Mouse (Mus musculus) liver, embryonic 14.5 days (tissue): Measurements from ENCODE around the gene Rsf1. TPM values are rescaled to one million over a fixed set of nuclear protein-coding genes. Genes with fewer than 3 reads are reported as not detected.

Source experiments
- ATAC-seq: fragments of 200-750 bp; cut with Nextera tagmentation; 2 replicates; pipeline ENCODE4 v1.8.0; 2017; ENCODE audit warnings: moderate number of reproducible peaks, mild to moderate bottlenecking, moderate library complexity; ENCODE audit not compliant: insufficient read depth
- DNase-seq, 3 experiments: peaks; one replicate each; pipeline ENCODE4 v3.0.0-alpha.2; 2012 to 2013; ENCODE audit warnings: low read depth in 3 of 3, low spot score in 3 of 3
- H3K27ac ChIP-seq: fragments of 300-500 bp; sonication (generic); 2 replicates; pipeline ENCODE4 v1.5.1; 2014; ENCODE audit warnings: moderate library complexity, mild to moderate bottlenecking, control low read depth, inconsistent platforms
- H3K27me3 ChIP-seq: fragments of 300-500 bp; sonication (generic); 2 replicates; pipeline ENCODE4 v1.6.1; 2014; ENCODE audit warnings: mild to moderate bottlenecking, low read length, moderate library complexity; ENCODE audit not compliant: control insufficient read depth, insufficient read depth
- H3K36me3 ChIP-seq: fragments of 300-500 bp; sonication (generic); replicated peaks from 2 replicates; pipeline ENCODE4 v1.6.1; 2014; ENCODE audit warnings: low read depth; ENCODE audit not compliant: control insufficient read depth, insufficient read depth
- H3K4me1 ChIP-seq, 2 experiments: fragments of 200-500 bp in 1 of 2; fragments of 300-500 bp in 1 of 2; sonication (generic) in 1 of 2; replicated peaks; 2 replicates each; pipeline ENCODE4 v1.6.1; 2012 to 2014; ENCODE audit warnings: antibody characterized with exemption in 1 of 2, inconsistent platforms in 1 of 2, low read length in 1 of 2; ENCODE audit not compliant: control insufficient read depth in 2 of 2, insufficient read depth in 2 of 2
- H3K4me2 ChIP-seq: fragments of 300-500 bp; sonication (generic); 2 replicates; pipeline ENCODE4 v1.6.1; 2014; ENCODE audit warnings: low read depth, mild to moderate bottlenecking, control low read depth, moderate library complexity
- H3K4me3 ChIP-seq, 2 experiments: fragments of 200-500 bp in 1 of 2; fragments of 300-500 bp in 1 of 2; sonication (generic) in 1 of 2; 2 replicates each; pipeline ENCODE4 v1.5.1; 2012 to 2014; ENCODE audit warnings: low read depth in 2 of 2, low read length in 2 of 2, mild to moderate bottlenecking in 2 of 2, control low read depth in 1 of 2, inconsistent platforms in 1 of 2, moderate library complexity in 1 of 2; ENCODE audit not compliant: insufficient read depth in 1 of 2
- H3K9ac ChIP-seq: fragments of 300-500 bp; sonication (generic); replicated peaks from 2 replicates; pipeline ENCODE4 v1.6.1; 2014; ENCODE audit warnings: mild to moderate bottlenecking, control low read depth, moderate library complexity
- H3K9me3 ChIP-seq: fragments of 300-500 bp; sonication (generic); 2 replicates; pipeline ENCODE4 v1.6.1; 2016; ENCODE audit warnings: low read length, mixed read lengths; ENCODE audit not compliant: control insufficient read depth
- CTCF ChIP-seq: IDR thresholded peaks from 2 replicates; pipeline ENCODE4 v1.5.1; 2016; ENCODE audit warnings: antibody characterized with exemption, low read depth, control low read depth
- EP300 ChIP-seq: IDR thresholded peaks from 2 replicates; pipeline ENCODE4 v1.6.1; 2016; ENCODE audit warnings: antibody characterized with exemption, low read depth
- WGBS: fragments of 180-500 bp; shearing (Covaris S2); extraction: QIAGEN DNeasy Blood & Tissue Kit; methylation state at CpG from one replicate; pipeline ENCODE4 v1.1.7; 2014; ENCODE audit not compliant: insufficient replicate concordance; 5-methylcytosine and 5-hydroxymethylcytosine counted together
- polyA plus RNA-seq, 2 experiments: library from polyadenylated mRNA; depleted of rRNA in 1 of 2; stranded (reverse) in 1 of 2; unstranded in 1 of 2; fragments of >200 nt; fragmentation: Nextera tagmentation in 1 of 2; extraction: Ambion mirVana in 1 of 2; gene quantifications; 2 replicates each; pipeline versions ENCODE4 v1.2.1 to v1.2.3; 2012 to 2014

Rsf1 gene
- polyA plus RNA-seq, 2 experiments: 2.8 to 4.9 TPM

GRCm38 (mm10) chr7:97741756-97742291 is 162.1 kb downstream of the Rsf1 start:
- no peak overlapping the region for H3K4me2 ChIP-seq
- TF ChIP-seq EP300 (0 out of 2 replicates have a peak, but pooled peaks have one; percentile 18), CTCF (peak; percentile 31; the same call in 1 of the 2 replicates)
- H3K4me3 ChIP-seq: no peak overlapping the region
- peaks cover 22 to 42% of the 10 kb centered on the region in 2 experiments for H3K4me1 ChIP-seq
- no peak for ATAC-seq
- no peaks in the 10 kb centered on the region for H3K27me3 ChIP-seq
- H3K27ac ChIP-seq: no peak overlapping the region; the same call in 1 of the 2 replicates
- DNase-seq: peak in 1 of 3 experiments; percentile 37
- no peaks in the 10 kb centered on the region for H3K36me3 ChIP-seq
- H3K9ac ChIP-seq: no peak overlapping the region
- 10% methylated on average over 1 of the region's 1 CpGs for WGBS
- H3K9me3 ChIP-seq: no peaks in the 10 kb centered on the region

Other genes with a start within 250 kb of the Rsf1 start
- 0.29 and 0.36 TPM in 2 replicates for gene Usp35, start 247.9 kb upstream of the Rsf1 start, polyA plus RNA-seq (2012; rRNA removed)
- gene Usp35, start 247.9 kb upstream of the Rsf1 start, polyA plus RNA-seq (2014; fragmentation: Nextera tagmentation; extraction: Ambion mirVana): 0.14 and 0.18 TPM in 2 replicates
- gene Kctd21, start 247.6 kb upstream of the Rsf1 start, polyA plus RNA-seq (2012; rRNA removed): 0.79 and 0.80 TPM in 2 replicates
- 0.76 and 0.96 TPM in 2 replicates for gene Kctd21, start 247.6 kb upstream of the Rsf1 start, polyA plus RNA-seq (2014; fragmentation: Nextera tagmentation; extraction: Ambion mirVana)
- gene Alg8, start 208.3 kb upstream of the Rsf1 start, polyA plus RNA-seq (2012; rRNA removed): 23.8 and 25.6 TPM in 2 replicates
- gene Alg8, start 208.3 kb upstream of the Rsf1 start, polyA plus RNA-seq (2014; fragmentation: Nextera tagmentation; extraction: Ambion mirVana): 30.5 and 33.4 TPM in 2 replicates
- 95.8 and 107 TPM in 2 replicates for gene Ndufc2, start 179.9 kb upstream of the Rsf1 start, polyA plus RNA-seq (2012; rRNA removed)
- 242 and 250 TPM in 2 replicates for gene Ndufc2, start 179.9 kb upstream of the Rsf1 start, polyA plus RNA-seq (2014; fragmentation: Nextera tagmentation; extraction: Ambion mirVana)
- 0.02 TPM in 1 of 2 replicates, not detected in the other for gene Thrsp, start 162.2 kb upstream of the Rsf1 start, polyA plus RNA-seq (2012; rRNA removed)
- gene Thrsp, start 162.2 kb upstream of the Rsf1 start, polyA plus RNA-seq (2014; fragmentation: Nextera tagmentation; extraction: Ambion mirVana): not detected in 2 replicates
- 9.5 and 9.6 TPM in 2 replicates for gene Kctd14, start 128.6 kb upstream of the Rsf1 start, polyA plus RNA-seq (2012; rRNA removed)
- gene Kctd14, start 128.6 kb upstream of the Rsf1 start, polyA plus RNA-seq (2014; fragmentation: Nextera tagmentation; extraction: Ambion mirVana): 7.6 and 9.6 TPM in 2 replicates
- 25.9 and 26.8 TPM in 2 replicates for gene Ints4, start 98.9 kb upstream of the Rsf1 start, polyA plus RNA-seq (2012; rRNA removed)
- 19.1 and 21.8 TPM in 2 replicates for gene Ints4, start 98.9 kb upstream of the Rsf1 start, polyA plus RNA-seq (2014; fragmentation: Nextera tagmentation; extraction: Ambion mirVana)
- gene Aamdc, start 392 bp upstream of the Rsf1 start, polyA plus RNA-seq (2012; rRNA removed): 7.7 and 9.9 TPM in 2 replicates
- 16.0 and 16.4 TPM in 2 replicates for gene Aamdc, start 392 bp upstream of the Rsf1 start, polyA plus RNA-seq (2014; fragmentation: Nextera tagmentation; extraction: Ambion mirVana)
- 22.6 and 36.5 TPM in 2 replicates for gene Clns1a, start 116.7 kb downstream of the Rsf1 start, polyA plus RNA-seq (2012; rRNA removed)
- gene Clns1a, start 116.7 kb downstream of the Rsf1 start, polyA plus RNA-seq (2014; fragmentation: Nextera tagmentation; extraction: Ambion mirVana): 65.4 and 70.5 TPM in 2 replicates
- gene Aqp11, start 158.4 kb downstream of the Rsf1 start, polyA plus RNA-seq (2012; rRNA removed): 7.1 and 7.4 TPM in 2 replicates
- gene Aqp11, start 158.4 kb downstream of the Rsf1 start, polyA plus RNA-seq (2014; fragmentation: Nextera tagmentation; extraction: Ambion mirVana): 18.5 and 22.3 TPM in 2 replicates
- 3.1 and 4.3 TPM in 2 replicates for gene Pak1, start 208.7 kb downstream of the Rsf1 start, polyA plus RNA-seq (2012; rRNA removed)
- gene Pak1, start 208.7 kb downstream of the Rsf1 start, polyA plus RNA-seq (2014; fragmentation: Nextera tagmentation; extraction: Ambion mirVana): 8.2 and 9.0 TPM in 2 replicates